Mouse (Mus musculus) megakaryocyte, embryonic 14.5 days (primary cell): ENCODE results near the gene Glrp1.

Experiments
- FLI1 ChIP-seq: IDR thresholded peaks from 2 replicates; pipeline ENCODE4 v1.6.1; 2012; ENCODE audit warnings: low read length, inconsistent platforms, mixed read lengths
- GATA1 ChIP-seq: IDR thresholded peaks from 3 replicates; pipeline ENCODE4 v1.6.1; 2012; ENCODE audit warnings: mixed read lengths, low read length, inconsistent platforms, borderline replicate concordance

GRCm38 (mm10) chr1:88499230-88499737, 10.6 kb downstream of the Glrp1 start:
- TF ChIP-seq GATA1: no peak
- no peak for TF ChIP-seq FLI1
